Mouse (Mus musculus): Measurements from ENCODE around the gene Gstm1.

- TF ChIP-seq CTCF (IDR thresholded peaks at IDR 0.05; ENCODE audit: low read depth) (no peak), EP300 (optimal IDR thresholded peaks at IDR 0.05) (no peak)
Measured at GRCm38 (mm10) chr3:108014974-108015346, 2.8 kb downstream of the Gstm1 start.
